8 mouse cellular contexts compared by ENCODE assay signal in the genomic region with DNA sequence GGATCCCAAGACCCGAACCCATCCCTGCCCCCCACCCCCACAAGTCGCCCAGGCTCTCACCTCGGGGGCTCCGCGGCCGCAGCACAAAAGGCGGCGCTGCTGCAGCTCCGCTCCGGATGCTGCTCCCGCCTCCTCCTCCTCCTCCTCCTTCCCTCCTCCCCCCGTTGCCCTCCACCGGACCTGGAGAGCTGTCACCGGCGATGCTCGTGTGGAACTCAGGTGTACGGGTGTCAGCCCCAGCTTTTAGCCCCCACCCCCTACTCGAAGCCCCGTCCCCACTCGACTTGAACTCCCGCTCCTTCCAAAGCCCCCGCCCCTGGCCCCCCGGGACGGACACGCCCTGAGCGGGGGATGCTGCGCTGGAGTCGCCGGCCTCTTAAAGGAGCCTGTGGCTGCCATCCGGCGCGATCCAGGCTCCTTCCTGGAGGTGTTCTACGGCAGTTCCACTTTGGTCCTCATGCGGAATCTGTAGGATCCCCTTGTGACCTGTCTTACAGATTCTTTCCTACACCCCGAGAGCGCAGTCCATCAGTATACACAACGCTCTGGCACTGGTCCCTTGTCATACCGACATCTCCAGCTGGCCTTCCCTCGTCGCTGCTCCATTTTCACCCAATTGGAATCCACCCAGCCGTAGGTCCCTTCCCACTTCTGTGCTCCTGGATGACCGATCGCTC. TPM values are rescaled to one million over a fixed set of nuclear protein-coding genes. Genes with fewer than 3 reads are reported as not detected.
DNase-seq lines count a peak whose midpoint lies in the region; ATAC-seq and TF ChIP-seq lines count a peak whose summit lies in the region.

A gene (minus strand): TSS at position 337 of the 677 bp plus-strand sequence.

- TF ChIP-seq POLR2A in cortical plate, adult 2 months (IDR thresholded peaks at IDR 0.05; ENCODE audit: extremely low read depth, insufficient read depth, low read length), result peak; percentile 26; the same call in 1 of the 2 replicates

- peak within 1 kb of the TSS; percentile 95 for H3K4me2 ChIP-seq in hindbrain, postnatal 0 days (ENCODE audit: low read depth, low read length)

- DNase-seq in adipocyte (ENCODE audit: low spot score), result peak; percentile 91
- DNase-seq in gastrocnemius, adult 8-10 months (ENCODE audit: low spot score in 2 of 2), result peak; percentile 39 to 57
- DNase-seq in hindbrain, postnatal 0 days (ENCODE audit: low spot score), result peak; percentile 82
- DNase-seq in left cerebral cortex, adult 2 months (ENCODE audit: extremely low spot score in 1 of 2, low spot score in 2 of 2), result peak; percentile 80 to 82
- DNase-seq in right cerebral cortex, postnatal 25 days, result peak; percentile 86
- DNase-seq in yolk sac, embryonic 10.5 days (ENCODE audit: low spot score), result peak; percentile 85

- H3K36me3 ChIP-seq in hindbrain, postnatal 0 days (ENCODE audit: insufficient read depth, low read length), result peaks cover under 1% of the 10 kb centered on the region
- peaks cover 5% of the 10 kb centered on the region; the same call in 1 of the 2 replicates for H3K36me3 ChIP-seq in macrophage (ENCODE audit: inconsistent target)

- intact Hi-C loops in left cerebral cortex, adult 2 months (cut with DNase I), result loop anchor here (1.0 to 5.0 kb wide), 2 partner anchors 47 to 110 kb away; a partner anchor contains a TSS

- TF ChIP-seq CTCF in cortical plate, adult 2 months (IDR thresholded peaks at IDR 0.05; ENCODE audit: extremely low read depth, insufficient read depth, low read length), result no peak
- peak; percentile 12; the same call in 1 of the 2 replicates for TF ChIP-seq CTCF in hindbrain, postnatal 0 days (IDR thresholded peaks at IDR 0.05; ENCODE audit: low read depth)
- TF ChIP-seq CTCF in left cerebral cortex, adult 2 months (IDR thresholded peaks at IDR 0.05), result no peak

- peak within 1 kb of the TSS; percentile 92 for H3K4me3 ChIP-seq in cortical plate, adult 2 months (ENCODE audit: insufficient read depth, low read length)
- H3K4me3 ChIP-seq in hindbrain, postnatal 0 days (ENCODE audit: low read length), result peak within 1 kb of the TSS; percentile 76
- peak within 1 kb of the TSS; percentile 59 for H3K4me3 ChIP-seq in left cerebral cortex, adult 2 months
- H3K4me3 ChIP-seq in macrophage (ENCODE audit: inconsistent target), result peak within 1 kb of the TSS; percentile 80

- ATAC-seq in hindbrain, postnatal 0 days, result peak; percentile 3; the same call in 1 of the 2 replicates

- under 1% methylated on average over 42 of the region's 43 CpGs for WGBS in hindbrain, postnatal 0 days
- 1% methylated on average over 42 of the region's 43 CpGs for WGBS in macrophage (ENCODE audit: missing documents)

- H3K4me1 ChIP-seq in cortical plate, adult 2 months (ENCODE audit: control insufficient read depth, insufficient read depth, low read length), result peaks cover 1% of the 10 kb centered on the region; the same call in 1 of the 2 replicates
- peaks cover 22% of the 10 kb centered on the region for H3K4me1 ChIP-seq in hindbrain, postnatal 0 days (ENCODE audit: insufficient read depth, low read length)

- H3K27ac ChIP-seq in cortical plate, adult 2 months (ENCODE audit: insufficient read depth, low read length), result peak within 1 kb of the TSS; percentile 69
- H3K27ac ChIP-seq in hindbrain, postnatal 0 days, result peak within 1 kb of the TSS; percentile 99
- H3K27ac ChIP-seq in left cerebral cortex, adult 2 months, result peak within 1 kb of the TSS; percentile 91
- H3K27ac ChIP-seq in macrophage, result peak within 1 kb of the TSS; percentile 45

- H3K9me3 ChIP-seq in hindbrain, postnatal 0 days (ENCODE audit: low read length), result no peaks in the 10 kb centered on the region

- no peaks in the 10 kb centered on the region for H3K27me3 ChIP-seq in hindbrain, postnatal 0 days (ENCODE audit: insufficient read depth, low read length)

- H3K79me2 ChIP-seq in macrophage (ENCODE audit: inconsistent target), result peaks cover 30% of the 10 kb centered on the region

- peak within 1 kb of the TSS; percentile 79 for H3K9ac ChIP-seq in hindbrain, postnatal 0 days (replicated peaks; ENCODE audit: low read length)

RNA-seq across cellular contexts. Expression of the gene that starts here (rescaled TPM):
- polyA plus RNA-seq in cortical plate, adult 2 months (2012; rRNA removed), result 98.9 and 105 TPM in 2 replicates
- total RNA-seq in gastrocnemius, adult 8-10 months (2022), result 1 to 10 TPM in 3 of 4 experiments, under 1 TPM in 1; 0.68 to 1.9 (median 1.5) TPM
- total RNA-seq in hindbrain, postnatal 0 days (2014; rRNA removed), result 68.2 and 86.1 TPM in 2 replicates
- polyA plus RNA-seq in hindbrain, postnatal 0 days (2015; fragmentation: Nextera tagmentation; extraction: Ambion mirVana), result 41.2 and 42.0 TPM in 2 replicates
- 10 to 100 TPM; 96.5 to 96.8 TPM for total RNA-seq in left cerebral cortex, adult 2 months (2021)
- total RNA-seq in macrophage (2018; cell fraction: chromatin; rRNA removed), result 10 to 100 TPM in 17 of 26 experiments, 1 to 10 TPM in 9; 1.8 to 34.0 (median 13.6) TPM
- total RNA-seq in macrophage (2018; cell fraction: cytosol; rRNA removed), result 1 to 10 TPM; 1.7 to 7.0 (median 5.0) TPM
- 10 to 100 TPM in 11 of 26 experiments, 1 to 10 TPM in 15; 2.0 to 26.8 (median 9.3) TPM for total RNA-seq in macrophage (2018; cell fraction: nucleus; rRNA removed)
- polyA plus RNA-seq in macrophage (2018), result 4.7 to 7.1 TPM (median 5.2 TPM) in 3 replicates

Comparison
In these comparisons a context has a peak if more than half of its experiments do, and no peak if none do; other contexts are left out.
1. Peak in every context shown above with its lines: DNase-seq, ATAC-seq, H3K4me3 ChIP-seq and H3K27ac ChIP-seq.
2. RNA of the gene that starts here (total RNA-seq): 96.5 to 96.8 TPM in left cerebral cortex, adult 2 months and 68.2 to 86.1 TPM in hindbrain, postnatal 0 days; 0.68 to 1.9 TPM in gastrocnemius, adult 8-10 months; every median in the first group is over 10 times any median in the second.
3. H3K27ac ChIP-seq: peak in every context shown above with its lines; median percentile 99 in hindbrain, postnatal 0 days; 91 in left cerebral cortex, adult 2 months; 69 in cortical plate, adult 2 months; 45 in macrophage.